24 mouse cellular contexts compared by ENCODE assay signal in genomic region chr3:102195762-102196161, GRCm38 (mm10). TPM values are rescaled to one million over a fixed set of nuclear protein-coding genes. Genes with fewer than 3 reads are reported as not detected.
A peak's percentile ranks its signal among the peaks of the same experiment; 100 is the strongest.
DNase-seq lines count a peak whose midpoint lies in the region; ATAC-seq and TF ChIP-seq lines count a peak whose summit lies in the region.
"Had no signal": no experiment of that assay in that cellular context is flagged by ENCODE, and none has a peak within 500 bp of the region (broad histone marks: within the 10 kb centered on the region; RNA-seq: fewer than 3 reads in every experiment).

No protein-coding gene starts in this region.

- no peak for TF ChIP-seq POLR2A in ES-Bruce4 (IDR thresholded peaks at IDR 0.05; ENCODE audit: insufficient read depth, low read length)

- H3K36me3 ChIP-seq in heart, embryonic 13.5 days, result peaks cover 19% of the 10 kb centered on the region
- H3K36me3 ChIP-seq in limb, embryonic 11.5 days (ENCODE audit: control insufficient read depth, insufficient read depth, low read length), result 0 out of 2 replicates have a peak, but pooled peaks cover 2% of the 10 kb centered on the region
- H3K36me3 ChIP-seq in limb, embryonic 10.5 days, result no peaks in the 10 kb centered on the region
- peaks cover 10% of the 10 kb centered on the region for H3K36me3 ChIP-seq in ES-Bruce4 (ENCODE audit: control insufficient read depth, insufficient read depth, low read length, poor library complexity, severe bottlenecking)
- H3K36me3 ChIP-seq in intestine, embryonic 16.5 days (ENCODE audit: control insufficient read depth, insufficient read depth, low read length), result no peaks in the 10 kb centered on the region
- H3K36me3 ChIP-seq: forebrain, embryonic 12.5 days; hindbrain, embryonic 12.5 days; midbrain, embryonic 13.5 days; neural tube, embryonic 15.5 days had no signal

- H3K27ac ChIP-seq in heart, embryonic 13.5 days (replicated peaks), result 0 out of 2 replicates have a peak overlapping the region, but pooled peaks have one; percentile 79
- no peak overlapping the region for H3K27ac ChIP-seq in limb, embryonic 11.5 days (replicated peaks; ENCODE audit: low read depth, low read length)
- H3K27ac ChIP-seq in limb, embryonic 10.5 days, result no peak overlapping the region
- 0 out of 2 replicates have a peak overlapping the region, but pooled peaks have one; percentile 11 for H3K27ac ChIP-seq in ES-Bruce4 (ENCODE audit: insufficient read depth, low read length)
- H3K27ac ChIP-seq in intestine, embryonic 16.5 days (ENCODE audit: low read length), result peak overlapping the region; percentile 67; the same call in 1 of the 2 replicates
- H3K27ac ChIP-seq: forebrain, embryonic 12.5 days; hindbrain, embryonic 12.5 days; hindbrain, postnatal 0 days; liver, embryonic 14.5 days; midbrain, embryonic 13.5 days; neural tube, embryonic 15.5 days had no signal

- H3K9me3 ChIP-seq in heart, embryonic 13.5 days, result no peaks in the 10 kb centered on the region
- no peaks in the 10 kb centered on the region for H3K9me3 ChIP-seq in limb, embryonic 11.5 days (ENCODE audit: control insufficient read depth, low read length)
- no peaks in the 10 kb centered on the region for H3K9me3 ChIP-seq in limb, embryonic 10.5 days (replicated peaks)
- peaks cover 15% of the 10 kb centered on the region for H3K9me3 ChIP-seq in ES-Bruce4 (replicated peaks; ENCODE audit: control insufficient read depth, insufficient read depth, low read length, poor library complexity, severe bottlenecking)
- H3K9me3 ChIP-seq in intestine, embryonic 16.5 days (ENCODE audit: control insufficient read depth, low read length), result no peaks in the 10 kb centered on the region
- H3K9me3 ChIP-seq: embryonic facial prominence, embryonic 13.5 days; forebrain, embryonic 12.5 days; heart, embryonic 15.5 days; hindbrain, embryonic 12.5 days; limb, embryonic 15.5 days; midbrain, embryonic 13.5 days; neural tube, embryonic 15.5 days had no signal

- TF ChIP-seq EP300 in ES-Bruce4 (IDR thresholded peaks at IDR 0.05; ENCODE audit: insufficient read depth, low read depth, low read length), result no peak

- 39% methylated on average over 2 of the region's 2 CpGs for WGBS in heart, embryonic 13.5 days
- 42% methylated on average over 2 of the region's 2 CpGs for WGBS in limb, embryonic 11.5 days
- 41% methylated on average over 2 of the region's 2 CpGs for WGBS in limb, embryonic 10.5 days
- WGBS in intestine, embryonic 16.5 days, result 36% methylated on average over 2 of the region's 2 CpGs

- ATAC-seq in heart, embryonic 13.5 days (ENCODE audit: extremely low read depth, insufficient number of reproducible peaks, low FRiP score, low TSS enrichment), result no peak
- no peak for ATAC-seq in limb, embryonic 11.5 days (ENCODE audit: insufficient number of reproducible peaks, low FRiP score, low TSS enrichment, low read depth)
- ATAC-seq in intestine, embryonic 16.5 days, result peak; percentile 63
- ATAC-seq: forebrain, postnatal 0 days; hindbrain, postnatal 0 days; midbrain, embryonic 13.5 days had no signal

- TF ChIP-seq CTCF in ES-Bruce4 (IDR thresholded peaks at IDR 0.05; ENCODE audit: low read depth, low read length), result no peak

- H3K27me3 ChIP-seq in heart, embryonic 13.5 days (replicated peaks), result no peaks in the 10 kb centered on the region; the same call in 1 of the 2 replicates
- H3K27me3 ChIP-seq in limb, embryonic 11.5 days (ENCODE audit: control insufficient read depth, insufficient read depth, low read length), result no peaks in the 10 kb centered on the region
- H3K27me3 ChIP-seq in limb, embryonic 10.5 days (ENCODE audit: low read depth, poor library complexity, severe bottlenecking), result peaks cover 8% of the 10 kb centered on the region; the same call in 1 of the 2 replicates
- H3K27me3 ChIP-seq in ES-Bruce4 (ENCODE audit: control insufficient read depth, insufficient read depth, low read length, poor library complexity, severe bottlenecking), result no peaks in the 10 kb centered on the region
- H3K27me3 ChIP-seq in intestine, embryonic 16.5 days (replicated peaks; ENCODE audit: control insufficient read depth, insufficient read depth, low read length), result no peaks in the 10 kb centered on the region
- H3K27me3 ChIP-seq: heart, embryonic 15.5 days; limb, embryonic 15.5 days had no signal

- no peak overlapping the region for H3K4me2 ChIP-seq in heart, embryonic 13.5 days
- no peak overlapping the region for H3K4me2 ChIP-seq in limb, embryonic 11.5 days (ENCODE audit: low read depth, severe bottlenecking)
- H3K4me2 ChIP-seq in intestine, embryonic 16.5 days (ENCODE audit: low read depth, low read length), result 0 out of 2 replicates have a peak overlapping the region, but pooled peaks have one; percentile 7
- H3K4me2 ChIP-seq: embryonic facial prominence, embryonic 13.5 days; forebrain, embryonic 12.5 days; heart, embryonic 15.5 days; hindbrain, embryonic 12.5 days; limb, embryonic 15.5 days; midbrain, embryonic 13.5 days had no signal

- no peak overlapping the region for H3K9ac ChIP-seq in heart, embryonic 13.5 days
- H3K9ac ChIP-seq in limb, embryonic 11.5 days (ENCODE audit: low read length), result no peak overlapping the region
- H3K9ac ChIP-seq in ES-Bruce4 (ENCODE audit: low read depth, poor library complexity, severe bottlenecking), result no peak overlapping the region
- no peak overlapping the region for H3K9ac ChIP-seq in intestine, embryonic 16.5 days (ENCODE audit: low read depth, low read length)
- H3K9ac ChIP-seq: embryonic facial prominence, embryonic 13.5 days; forebrain, embryonic 12.5 days; forebrain, postnatal 0 days; heart, embryonic 15.5 days; hindbrain, embryonic 12.5 days; limb, embryonic 15.5 days; liver, embryonic 14.5 days; lung, embryonic 14.5 days; midbrain, embryonic 13.5 days; neural tube, embryonic 15.5 days had no signal

- H3K4me3 ChIP-seq in heart, embryonic 13.5 days, result no peak overlapping the region
- no peak overlapping the region for H3K4me3 ChIP-seq in limb, embryonic 11.5 days (ENCODE audit: low read depth, low read length)
- H3K4me3 ChIP-seq in limb, embryonic 10.5 days, result no peak overlapping the region
- no peak overlapping the region for H3K4me3 ChIP-seq in ES-Bruce4 (ENCODE audit: low read depth, low read length)
- H3K4me3 ChIP-seq in intestine, embryonic 16.5 days (ENCODE audit: low read length), result no peak overlapping the region
- H3K4me3 ChIP-seq: embryonic facial prominence, embryonic 13.5 days; forebrain, embryonic 12.5 days; heart, embryonic 15.5 days; hindbrain, embryonic 12.5 days; limb, embryonic 15.5 days; midbrain, embryonic 13.5 days; neural tube, embryonic 15.5 days had no signal

- intact Hi-C loops in heart, postnatal 25 days (cut with DNase I), result no loop called here

- no peak for DNase-seq in heart, postnatal 25 days (ENCODE audit: low spot score)
- peak; percentile 41 for DNase-seq in limb, embryonic 11.5 days (ENCODE audit: low spot score)
- DNase-seq in limb, embryonic 10.5 days (ENCODE audit: low spot score), result no peak
- DNase-seq in spleen, adult 18-20 months, result no peak
- DNase-seq in right cerebral cortex, adult 2 months (ENCODE audit: low spot score in 2 of 2), result no peak
- DNase-seq: adrenal gland, postnatal 14 days; cerebellum, adult 11-12 months; cerebellum, adult 9-11 months; embryo, embryonic 11 days; forebrain, postnatal 0 days; heart, postnatal 36 days; lung, embryonic 14.5 days had no signal

- H3K4me1 ChIP-seq in heart, embryonic 13.5 days, result peaks cover 100% of the 10 kb centered on the region
- peaks cover 53% of the 10 kb centered on the region for H3K4me1 ChIP-seq in limb, embryonic 11.5 days (ENCODE audit: control insufficient read depth, insufficient read depth, low read length)
- H3K4me1 ChIP-seq in limb, embryonic 10.5 days, result peaks cover 89% of the 10 kb centered on the region
- H3K4me1 ChIP-seq in ES-Bruce4 (ENCODE audit: control insufficient read depth, insufficient read depth, low read length), result peaks cover 6% of the 10 kb centered on the region
- H3K4me1 ChIP-seq in intestine, embryonic 16.5 days (ENCODE audit: control insufficient read depth, insufficient read depth, low read length), result peaks cover 70% of the 10 kb centered on the region

RNA-seq across cellular contexts. Expression of gene Vangl1, which starts 8.7 kb away (rescaled TPM):
- 19.2 and 24.0 TPM in 2 replicates for polyA plus RNA-seq in heart, embryonic 13.5 days (2015; fragmentation: Nextera tagmentation; extraction: Ambion mirVana)
- total RNA-seq in heart, postnatal 25 days (2021), result 10 to 100 TPM; 11.3 to 12.9 TPM
- 11.8 and 15.4 TPM in 2 replicates for polyA plus RNA-seq in limb, embryonic 11.5 days (2014; fragmentation: Nextera tagmentation; extraction: Ambion mirVana)
- polyA plus RNA-seq in limb, embryonic 10.5 days (2016; fragmentation: Nextera tagmentation; extraction: Ambion mirVana), result 11.8 and 14.8 TPM in 2 replicates
- polyA plus RNA-seq in ES-Bruce4 (2011; ENCODE audit: insufficient read depth, insufficient read length, low read depth, missing spikeins), result 69.9 and 85.8 TPM in 2 replicates
- 18.7 and 20.6 TPM in 2 replicates for polyA plus RNA-seq in intestine, embryonic 16.5 days (2015; fragmentation: Nextera tagmentation; extraction: Ambion mirVana)

Comparison
In these comparisons a context has a peak if more than half of its experiments do, and no peak if none do; other contexts are left out.
1. H3K27ac ChIP-seq: peak in heart, embryonic 13.5 days (single experiment), ES-Bruce4 (single experiment) and intestine, embryonic 16.5 days (single experiment); none in limb, embryonic 11.5 days (single experiment) and limb, embryonic 10.5 days (single experiment).